Mouse (Mus musculus) gastrocnemius, adult 18-20 months (tissue): ENCODE data around the gene Olfr884. TPM values are rescaled to one million over a fixed set of nuclear protein-coding genes. Genes with fewer than 3 reads are reported as not detected.

Source experiments
- DNase-seq: peaks from one replicate; pipeline ENCODE4 v3.0.0; 2021; ENCODE audit warnings: low spot score
- long read RNA-seq, 2 experiments: library from polyadenylated mRNA; stranded (forward); transcript quantifications; one replicate each; pipeline ENCODE4 v2.0.0; 2021
- total RNA-seq, 2 experiments: library from RNA; stranded (reverse); gene quantifications; 2 replicates each; pipeline ENCODE4 v1.2.3; 2021

Olfr884 gene
- not detected for total RNA-seq
- long read RNA-seq, experiment 1: 0 reads
- long read RNA-seq, experiment 2: 0 reads

DNA sequence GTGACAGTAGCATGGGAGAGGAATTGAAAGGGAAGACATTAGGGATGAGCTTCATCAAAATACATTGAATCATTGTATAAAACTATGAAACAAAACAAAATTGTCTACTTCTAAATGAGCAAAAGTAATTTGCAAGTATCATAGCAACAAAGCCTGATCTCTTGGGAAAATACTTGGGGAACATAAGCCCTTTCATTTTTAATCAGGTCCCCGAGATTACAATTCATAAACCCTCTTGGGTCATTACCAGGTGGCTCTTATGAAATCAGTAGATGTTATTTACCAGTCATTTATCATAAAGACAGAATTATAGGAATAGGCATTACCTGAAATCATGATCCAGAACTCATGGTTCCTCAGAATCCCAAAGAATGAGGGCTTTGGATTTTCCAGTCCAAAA is at the start of gene Olfr884:
Gene Olfr884, plus strand, starts transcription at position 301 of the 400 bp plus-strand sequence.
- DNase-seq: no peak

DNA sequence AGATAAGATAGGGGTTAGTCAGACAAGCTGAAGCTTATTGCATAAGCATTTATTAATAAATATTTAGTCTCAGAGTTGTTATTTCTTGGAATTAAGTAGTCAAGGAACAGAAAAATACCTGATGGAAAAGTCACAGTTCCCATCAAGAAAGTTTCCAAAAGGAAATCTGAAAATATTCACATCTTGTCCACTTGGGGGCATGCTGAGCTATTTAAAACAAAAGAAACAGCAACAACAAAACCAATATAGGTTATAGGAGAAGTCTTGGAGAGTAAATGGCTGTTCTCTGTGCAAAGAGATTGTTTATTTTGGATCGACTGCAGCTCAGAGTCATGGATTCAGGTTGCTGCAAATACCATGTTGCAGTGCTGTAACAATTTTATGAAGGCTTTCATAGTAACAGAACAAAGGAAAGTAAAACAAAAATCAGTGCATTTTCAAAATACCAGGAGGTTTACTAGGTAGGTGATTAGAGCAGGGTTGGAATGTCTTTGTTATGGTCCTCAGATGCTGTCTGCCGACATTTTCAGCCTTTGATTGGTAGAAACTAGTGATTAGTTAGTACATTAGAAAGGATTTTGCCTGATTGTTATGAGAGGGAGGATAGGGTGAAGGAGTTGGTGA is 47.7 kb upstream of the Olfr884 start:
- no peak for DNase-seq

DNA sequence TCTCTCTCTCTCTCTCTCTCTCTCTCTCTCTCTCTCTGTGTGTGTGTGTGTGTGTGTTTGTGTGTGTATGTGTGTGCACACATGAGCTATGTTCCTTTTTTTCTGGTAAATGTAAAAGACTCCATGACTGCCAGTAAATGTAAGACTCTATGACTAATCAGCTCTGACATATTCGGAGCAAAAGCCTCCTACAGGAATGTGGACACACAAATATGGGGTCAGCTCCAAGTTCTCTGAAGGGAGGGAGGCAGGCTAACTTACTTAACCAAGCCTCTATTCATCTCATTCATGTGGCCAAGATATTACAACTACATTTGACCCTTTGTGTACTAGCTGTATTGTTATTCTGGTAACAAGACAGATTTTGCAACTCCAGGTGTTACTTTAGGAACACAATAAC is 46.3 kb upstream of the Olfr884 start:
- DNase-seq: no peak

DNA sequence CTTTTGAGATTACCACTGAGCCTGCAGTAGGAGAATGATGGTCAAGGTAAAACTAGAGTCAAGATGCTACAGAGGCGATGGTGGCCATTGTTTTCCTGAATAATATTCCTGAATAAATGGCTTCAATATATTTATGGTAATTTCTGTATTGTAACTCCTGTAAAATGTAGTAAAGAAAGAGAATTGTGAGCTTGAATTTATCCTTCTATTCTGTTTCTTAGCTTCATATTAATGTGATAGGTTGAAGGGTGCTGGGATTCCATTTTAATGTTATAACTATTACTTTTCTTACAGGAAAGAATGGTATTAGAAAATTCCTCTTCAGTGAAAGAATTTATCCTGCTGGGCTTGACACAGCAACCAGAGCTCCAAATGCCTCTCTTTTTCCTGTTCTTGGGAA is 20.8 kb upstream of the Olfr884 start, which contains the start of gene Olfr883:
Gene Olfr883, plus strand, starts transcription at position 301 of the 400 bp plus-strand sequence.
- DNase-seq: no peak

DNA sequence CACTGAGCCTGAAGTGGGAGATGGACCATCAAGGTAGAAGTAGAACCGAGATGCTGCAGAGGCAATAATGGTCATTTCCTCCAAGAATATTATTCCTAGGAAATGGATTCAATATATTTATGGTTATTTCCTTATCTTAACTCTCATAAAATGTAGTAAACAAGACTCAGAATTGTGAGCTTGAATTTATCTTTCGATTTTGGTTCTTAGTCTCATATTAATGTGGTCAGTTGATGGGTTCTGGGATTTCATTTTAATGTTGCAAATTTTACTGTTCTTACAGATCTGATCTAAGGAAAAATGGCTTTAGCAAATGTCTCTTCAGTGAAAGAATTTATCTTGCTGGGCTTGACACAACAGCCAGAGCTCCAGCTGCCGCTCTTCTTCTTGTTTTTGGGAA is 14.7 kb downstream of the Olfr884 start, which contains the start of gene Olfr885:
Gene Olfr885, plus strand, starts transcription at position 301 of the 400 bp plus-strand sequence.
- no peak for DNase-seq

DNA sequence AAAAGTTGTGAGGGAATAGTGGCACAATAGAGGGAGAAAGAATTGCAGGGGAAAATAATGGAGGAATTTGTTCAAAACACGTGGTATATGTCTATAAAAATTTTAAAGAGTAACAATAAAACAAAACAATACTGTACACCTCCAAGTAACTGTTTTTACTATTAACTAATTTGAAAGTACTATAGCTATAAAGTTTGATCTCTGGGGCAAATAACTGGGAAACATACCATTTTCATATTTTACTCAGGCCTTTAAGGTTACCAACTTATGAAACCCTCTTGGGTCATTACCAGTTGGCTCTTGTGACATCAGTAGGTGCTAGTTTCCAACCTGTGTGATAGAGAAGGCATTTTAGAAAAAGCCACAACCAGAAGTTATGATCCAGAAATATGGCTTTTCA is 37.4 kb downstream of the Olfr884 start, which contains the start of gene Olfr887:
Gene Olfr887, plus strand, starts transcription at position 301 of the 400 bp plus-strand sequence.
- DNase-seq: no peak

Other genes with a start within 250 kb of the Olfr884 start
- not detected for gene Olfr876, start 243.5 kb upstream of the Olfr884 start, total RNA-seq
- gene Olfr877, start 192.3 kb upstream of the Olfr884 start, total RNA-seq: not detected
- not detected for gene Olfr145, start 149.8 kb upstream of the Olfr884 start, total RNA-seq
- not detected for gene Olfr878, start 128.7 kb upstream of the Olfr884 start, total RNA-seq
- not detected for gene Olfr881, start 54.7 kb upstream of the Olfr884 start, total RNA-seq
- gene Olfr883, start 20.7 kb upstream of the Olfr884 start, total RNA-seq: not detected
- not detected for gene Olfr885, start 14.8 kb downstream of the Olfr884 start, total RNA-seq
- not detected for gene Olfr887, start 37.5 kb downstream of the Olfr884 start, total RNA-seq
- not detected for gene Olfr888, start 61.6 kb downstream of the Olfr884 start, total RNA-seq
- not detected for gene Olfr889, start 68.6 kb downstream of the Olfr884 start, total RNA-seq
- gene Olfr890, start 96.0 kb downstream of the Olfr884 start, total RNA-seq: not detected
- not detected for gene Olfr891, start 134.3 kb downstream of the Olfr884 start, total RNA-seq
- gene Olfr893, start 161.8 kb downstream of the Olfr884 start, total RNA-seq: not detected
- gene Olfr894, start 171.5 kb downstream of the Olfr884 start, total RNA-seq: not detected
- gene Olfr143, start 206.2 kb downstream of the Olfr884 start, total RNA-seq: not detected
- gene Olfr895, start 221.3 kb downstream of the Olfr884 start, total RNA-seq: not detected
- not detected for gene Olfr896-ps1, start 244.6 kb downstream of the Olfr884 start, total RNA-seq